8 mouse cellular contexts compared by ENCODE assay signal in the genomic region with DNA sequence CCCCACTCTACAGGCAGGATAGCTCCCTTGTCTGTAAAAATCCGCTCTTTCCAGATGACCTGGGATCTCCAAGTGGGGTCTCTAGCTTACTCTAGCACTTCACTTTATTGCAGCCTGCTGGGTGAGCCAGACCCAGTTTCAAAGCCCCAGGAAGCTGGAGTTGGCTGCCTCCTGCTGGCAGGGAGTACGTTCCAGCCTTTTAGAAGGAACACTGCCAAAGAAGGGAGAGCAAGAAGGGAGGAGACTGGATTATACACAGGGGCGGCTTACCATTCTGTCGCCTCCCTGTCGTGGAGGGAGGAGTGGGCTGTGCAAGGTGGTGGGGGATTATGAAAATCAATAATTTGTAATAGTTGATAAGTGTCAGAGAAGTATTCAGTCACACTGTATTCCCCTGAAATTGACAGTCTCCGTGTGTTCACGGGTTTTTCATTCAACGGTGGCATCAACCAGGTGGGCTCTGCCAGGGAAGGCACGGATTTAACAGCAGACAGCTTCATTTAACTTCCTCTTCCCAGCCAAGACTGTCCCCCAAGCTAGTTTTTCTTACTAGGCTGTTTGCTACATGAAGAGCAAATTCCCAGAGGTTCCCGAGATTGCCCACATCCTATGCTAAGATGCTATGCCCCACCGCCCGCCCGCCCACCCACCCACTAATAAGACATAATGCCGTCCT. TPM values are rescaled to one million over a fixed set of nuclear protein-coding genes. Genes with fewer than 3 reads are reported as not detected.
DNase-seq lines count a peak whose midpoint lies in the region; ATAC-seq and TF ChIP-seq lines count a peak whose summit lies in the region.

No protein-coding gene starts in this region.

- no peak overlapping the region for H3K27ac ChIP-seq in CH12.LX (ENCODE audit: insufficient read depth, low read depth)
- no peak overlapping the region for H3K27ac ChIP-seq in heart, embryonic 10.5 days
- 0 out of 2 replicates have a peak overlapping the region, but pooled peaks have one; percentile 42 for H3K27ac ChIP-seq in midbrain, embryonic 12.5 days (replicated peaks)

- no peak for TF ChIP-seq EP300 in CH12.LX (IDR thresholded peaks at IDR 0.05; ENCODE audit: low read length)

- in situ Hi-C loops in CH12.LX (cut with MboI; ENCODE audit: low pct_ligation_motif_present, low pct_unique_long_range_greater_than_20kb, low sequenced_read_pairs), result no loop called here

- 28% methylated on average over 14 of the region's 14 CpGs for WGBS in heart, embryonic 10.5 days
- 18% methylated on average over 14 of the region's 14 CpGs for WGBS in midbrain, embryonic 12.5 days

- no peak overlapping the region for H3K9ac ChIP-seq in CH12.LX (ENCODE audit: insufficient read depth, low read depth)
- H3K9ac ChIP-seq in midbrain, embryonic 12.5 days (replicated peaks), result peak overlapping the region; percentile 28; the same call in 1 of the 2 replicates

- H3K36me3 ChIP-seq in CH12.LX (replicated peaks in 1 of 2; ENCODE audit: control insufficient read depth in 1 of 2, insufficient read depth in 1 of 2, low read length in 1 of 2), result no peaks in the 10 kb centered on the region
- no peaks in the 10 kb centered on the region for H3K36me3 ChIP-seq in heart, embryonic 10.5 days
- H3K36me3 ChIP-seq in midbrain, embryonic 12.5 days, result no peaks in the 10 kb centered on the region

- peak; percentile 26 for TF ChIP-seq RAD21 in CH12.LX (IDR thresholded peaks at IDR 0.05; ENCODE audit: low read depth, low read length)

- DNase-seq in CH12.LX (ENCODE audit: extremely low read depth) (no peak), NIH3T3 (ENCODE audit: low read depth) (peak; percentile 48)
- DNase-seq in embryo, embryonic 10.5 days (ENCODE audit: low spot score), result peak; percentile 55
- no peak for DNase-seq in heart, embryonic 10.5 days (ENCODE audit: low spot score)
- peak; percentile 78 to 90 for DNase-seq in layer of hippocampus, adult 18-20 months (ENCODE audit: low spot score in 2 of 2)
- DNase-seq in testis, postnatal 10 days (ENCODE audit: low spot score), result peak; percentile 50
- no peak for DNase-seq in urinary bladder, adult 2 months (ENCODE audit: low spot score)

- H3K4me1 ChIP-seq in CH12.LX (ENCODE audit: control insufficient read depth in 1 of 2, insufficient read depth in 2 of 2), result peaks cover 3 to 37% of the 10 kb centered on the region in 2 experiments; a peak in 3 of 4 replicates
- H3K4me1 ChIP-seq in heart, embryonic 10.5 days, result peaks cover 3% of the 10 kb centered on the region; the same call in 1 of the 2 replicates
- H3K4me1 ChIP-seq in midbrain, embryonic 12.5 days, result peaks cover 28% of the 10 kb centered on the region

- peak in 1 of 2 experiments; percentile 46; a peak in 2 of 4 replicates for TF ChIP-seq CTCF in CH12.LX (conservative IDR thresholded peaks at IDR 0.05 in 1 of 2, IDR thresholded peaks at IDR 0.05 in 1 of 2; ENCODE audit: low read depth in 2 of 2, low read length in 2 of 2)

- no peak overlapping the region for H3K4me3 ChIP-seq in CH12.LX (replicated peaks in 1 of 3; ENCODE audit: low read depth in 2 of 3, low read length in 2 of 3, poor library complexity in 1 of 3)
- H3K4me3 ChIP-seq in heart, embryonic 10.5 days, result peak overlapping the region; percentile 35
- peak overlapping the region; percentile 29 for H3K4me3 ChIP-seq in midbrain, embryonic 12.5 days

- no peaks in the 10 kb centered on the region for H3K9me3 ChIP-seq in CH12.LX (replicated peaks; ENCODE audit: low read length)
- H3K9me3 ChIP-seq in heart, embryonic 10.5 days, result no peaks in the 10 kb centered on the region
- no peaks in the 10 kb centered on the region for H3K9me3 ChIP-seq in midbrain, embryonic 12.5 days

- no peak for TF ChIP-seq POLR2A in CH12.LX (IDR thresholded peaks at IDR 0.05; ENCODE audit: low read depth, low read length)

- H3K4me2 ChIP-seq in CH12.LX (ENCODE audit: insufficient read depth, low read depth, poor library complexity, severe bottlenecking), result peak overlapping the region; percentile 79
- peak overlapping the region; percentile 48 for H3K4me2 ChIP-seq in midbrain, embryonic 12.5 days (replicated peaks)

- peak; percentile 47; the same call in 1 of the 2 replicates for ATAC-seq in midbrain, embryonic 12.5 days (ENCODE audit: low FRiP score, low read depth)

- H3K79me2 ChIP-seq in CH12.LX (replicated peaks; ENCODE audit: control insufficient read depth, extremely low read depth, insufficient read depth, poor library complexity, severe bottlenecking), result no peaks in the 10 kb centered on the region

- no peaks in the 10 kb centered on the region for H3K27me3 ChIP-seq in CH12.LX (replicated peaks)
- peaks cover 6% of the 10 kb centered on the region; the same call in 1 of the 2 replicates for H3K27me3 ChIP-seq in heart, embryonic 10.5 days (ENCODE audit: insufficient read depth, poor library complexity, severe bottlenecking)
- peaks cover 10% of the 10 kb centered on the region; the same call in 1 of the 2 replicates for H3K27me3 ChIP-seq in midbrain, embryonic 12.5 days

- dilution Hi-C loops in CH12.LX (cut with MboI; ENCODE audit: extremely low pct_ligation_motif_present, extremely low pct_unique_long_range_greater_than_20kb, low sequenced_read_pairs), result no loop called here

TF ChIP-seq in CH12.LX, 34 proteins besides CTCF, POLR2A, EP300 and RAD21:
- TF ChIP-seq MEF2A (IDR thresholded peaks at IDR 0.05; ENCODE audit: borderline replicate concordance, low read depth, low read length), result no peak
- TF ChIP-seq SMC3 (IDR thresholded peaks at IDR 0.05; ENCODE audit: low read depth, low read length), result peak; percentile 38
- no peak for TF ChIP-seq ZMIZ1 (IDR thresholded peaks at IDR 0.05; ENCODE audit: low read depth, low read length)
- TF ChIP-seq SIN3A (IDR thresholded peaks at IDR 0.05; ENCODE audit: low read length), result no peak
- no peak for TF ChIP-seq E2F4 (IDR thresholded peaks at IDR 0.05; ENCODE audit: insufficient replicate concordance, low read depth, low read length)

RNA-seq across cellular contexts. Expression of gene Lgi1, which starts 0.4 kb away (rescaled TPM):
- total RNA-seq in CH12.LX (2012; rRNA removed) (0.04 TPM in 1 of 2 replicates, not detected in the other), CH12.LX (2014; rRNA removed) (0.11 and 0.20 TPM in 2 replicates)
- polyA plus RNA-seq in CH12.LX (2012; ENCODE audit: insufficient read length, low read depth), result 0.30 TPM in 1 of 2 replicates, not detected in the other
- polyA plus RNA-seq in heart, embryonic 10.5 days (2016; fragmentation: Nextera tagmentation; extraction: Ambion mirVana), result 0.16 and 0.38 TPM in 2 replicates
- 100 to 1,000 TPM; 169 to 170 TPM for total RNA-seq in layer of hippocampus, adult 18-20 months (2021)
- polyA plus RNA-seq in midbrain, embryonic 12.5 days (2016; fragmentation: Nextera tagmentation; extraction: Ambion mirVana), result 3.6 and 4.1 TPM in 2 replicates
- 1.0 and 1.4 TPM in 2 replicates for polyA plus RNA-seq in urinary bladder, adult 2 months (2012; rRNA removed)

RNA-seq across cellular contexts. Expression of gene Fra10ac1, which starts 40.0 kb away (rescaled TPM):
- total RNA-seq in CH12.LX (2012; rRNA removed) (21.1 and 22.2 TPM in 2 replicates), CH12.LX (2014; rRNA removed) (21.6 and 24.9 TPM in 2 replicates)
- polyA plus RNA-seq in CH12.LX (2012; ENCODE audit: insufficient read length, low read depth), result 50.4 and 60.5 TPM in 2 replicates
- 32.2 and 39.7 TPM in 2 replicates for polyA plus RNA-seq in heart, embryonic 10.5 days (2016; fragmentation: Nextera tagmentation; extraction: Ambion mirVana)
- total RNA-seq in layer of hippocampus, adult 18-20 months (2021), result 10 to 100 TPM; 17.5 to 18.1 TPM
- polyA plus RNA-seq in midbrain, embryonic 12.5 days (2016; fragmentation: Nextera tagmentation; extraction: Ambion mirVana), result 51.5 and 53.0 TPM in 2 replicates
- 18.4 and 21.1 TPM in 2 replicates for polyA plus RNA-seq in urinary bladder, adult 2 months (2012; rRNA removed)

Comparison
In these comparisons a context has a peak if more than half of its experiments do, and no peak if none do; other contexts are left out.
1. DNase-seq: peak in NIH3T3 (single experiment), embryo, embryonic 10.5 days (single experiment), layer of hippocampus, adult 18-20 months (2 of 2) and testis, postnatal 10 days (single experiment); none in CH12.LX (single experiment), heart, embryonic 10.5 days (single experiment) and urinary bladder, adult 2 months (single experiment).
2. H3K4me3 ChIP-seq: peak in heart, embryonic 10.5 days (single experiment) and midbrain, embryonic 12.5 days (single experiment); none in CH12.LX (0 of 3).